Mouse (Mus musculus) lung, postnatal 0 days (tissue): ENCODE measurements around the gene Pi4k2b. TPM values are rescaled to one million over a fixed set of nuclear protein-coding genes. Genes with fewer than 3 reads are reported as not detected.

ENCODE experiments used
- ATAC-seq: fragments of 200-750 bp; cut with Nextera tagmentation; 2 replicates; pipeline ENCODE4 v1.8.0; 2017; ENCODE audit warnings: moderate library complexity
- DNase-seq: peaks from one replicate; pipeline ENCODE4 v3.0.0-alpha.2; 2016; ENCODE audit warnings: low spot score
- H3K27ac ChIP-seq: fragments of 300-500 bp; sonication (generic); 2 replicates; pipeline ENCODE4 v1.5.1; 2014; ENCODE audit warnings: antibody characterized with exemption, mild to moderate bottlenecking, low read length, mixed read lengths
- H3K27me3 ChIP-seq: fragments of 300-500 bp; sonication (generic); replicated peaks from 2 replicates; pipeline ENCODE4 v1.6.1; 2014; ENCODE audit warnings: low read length, mixed read lengths; ENCODE audit not compliant: insufficient read depth
- H3K36me3 ChIP-seq: fragments of 300-500 bp; sonication (generic); 2 replicates; pipeline ENCODE4 v1.6.1; 2014; ENCODE audit warnings: low read length, mixed read lengths; ENCODE audit not compliant: insufficient read depth
- H3K4me1 ChIP-seq: fragments of 300-500 bp; sonication (generic); 2 replicates; pipeline ENCODE4 v1.6.1; 2014; ENCODE audit warnings: antibody characterized with exemption, low read depth, low read length, mixed read lengths; ENCODE audit not compliant: insufficient read depth
- H3K4me2 ChIP-seq: fragments of 300-500 bp; sonication (generic); replicated peaks from 2 replicates; pipeline ENCODE4 v1.6.1; 2014; ENCODE audit warnings: low read depth, mild to moderate bottlenecking, low read length, moderate library complexity, mixed read lengths
- H3K4me3 ChIP-seq: fragments of 300-500 bp; sonication (generic); 2 replicates; pipeline ENCODE4 v1.5.1; 2014; ENCODE audit warnings: low read depth, low read length
- H3K9ac ChIP-seq: fragments of 300-500 bp; sonication (generic); replicated peaks from 2 replicates; pipeline ENCODE4 v1.6.1; 2014; ENCODE audit warnings: low read depth, mild to moderate bottlenecking
- H3K9me3 ChIP-seq: fragments of 300-500 bp; sonication (generic); 2 replicates; pipeline ENCODE4 v1.6.1; 2016; ENCODE audit warnings: low read length, mixed read lengths
- CTCF ChIP-seq: IDR thresholded peaks from 2 replicates; pipeline ENCODE4 v1.5.1; 2016; ENCODE audit warnings: antibody characterized with exemption, mild to moderate bottlenecking
- EP300 ChIP-seq: IDR thresholded peaks from 2 replicates; pipeline ENCODE4 v1.6.1; 2016; ENCODE audit warnings: antibody characterized with exemption, mild to moderate bottlenecking, control low read depth
- WGBS: fragments of 180-500 bp; shearing (Covaris S2); extraction: QIAGEN DNeasy Blood & Tissue Kit; methylation state at CpG from one replicate; pipeline ENCODE4 v1.1.7; 2014; 5-methylcytosine and 5-hydroxymethylcytosine counted together
- polyA plus RNA-seq: library from polyadenylated mRNA; unstranded; fragments of >200 nt; fragmentation: Nextera tagmentation; extraction: Ambion mirVana; gene quantifications from 2 replicates; pipeline ENCODE4 v1.2.1, GENCODE M21; 2015

Pi4k2b gene
- polyA plus RNA-seq, 1 experiment from 2014 or later = 117 TPM

GRCm38 (mm10) chr5:52746920-52747319 is 5.5 kb downstream of the Pi4k2b start:
- no peak for DNase-seq
- no peaks in the 10 kb centered on the region for H3K9me3 ChIP-seq
- H3K36me3 ChIP-seq = peaks cover 5% of the 10 kb centered on the region; the same call in 1 of the 2 replicates
- peak overlapping the region; percentile 32; the same call in 1 of the 2 replicates for H3K27ac ChIP-seq
- TF ChIP-seq CTCF (no peak), EP300 (no peak)
- H3K27me3 ChIP-seq = no peaks in the 10 kb centered on the region
- ATAC-seq = no peak
- no peak overlapping the region for H3K4me3 ChIP-seq
- H3K4me1 ChIP-seq = peaks cover 3% of the 10 kb centered on the region; the same call in 1 of the 2 replicates
- 0 out of 2 replicates have a peak overlapping the region, but pooled peaks have one; percentile 17 for H3K4me2 ChIP-seq
- H3K9ac ChIP-seq = no peak overlapping the region

- Histone ChIP-seq H3K9me3 (no peaks in the 10 kb centered on the region), H3K36me3 (peaks cover 7% of the 10 kb centered on the region; the same call in 1 of the 2 replicates), H3K9ac (no peak overlapping the region), H3K4me2 (peak overlapping the region; percentile 15; the same call in 1 of the 2 replicates), H3K27ac (peak overlapping the region; percentile 23; the same call in 1 of the 2 replicates), H3K27me3 (no peaks in the 10 kb centered on the region), H3K4me1 (no peaks in the 10 kb centered on the region), H3K4me3 (no peak overlapping the region)
- 47% methylated on average over 5 of the region's 5 CpGs for WGBS
- peak; percentile 90 for DNase-seq
- TF ChIP-seq CTCF (no peak), EP300 (peak; percentile 90)
- ATAC-seq = peak; percentile 92
Observed at GRCm38 (mm10) chr5:52748732-52749131, 7.4 kb downstream of the Pi4k2b start.

GRCm38 (mm10) chr5:52753146-52753545 is 11.8 kb downstream of the Pi4k2b start:
- H3K27me3 ChIP-seq = no peaks in the 10 kb centered on the region
- ATAC-seq (peak; percentile 26), DNase-seq (peak; percentile 52)
- 74% methylated on average over 9 of the region's 9 CpGs for WGBS
- no peak overlapping the region for H3K4me3 ChIP-seq
- H3K4me1 ChIP-seq = no peaks in the 10 kb centered on the region
- peaks cover 7% of the 10 kb centered on the region; the same call in 1 of the 2 replicates for H3K36me3 ChIP-seq
- H3K9ac ChIP-seq = no peak overlapping the region
- no peaks in the 10 kb centered on the region for H3K9me3 ChIP-seq
- TF ChIP-seq CTCF (no peak), EP300 (no peak)
- peak overlapping the region; percentile 44; the same call in 1 of the 2 replicates for H3K27ac ChIP-seq
- no peak overlapping the region for H3K4me2 ChIP-seq

GRCm38 (mm10) chr5:52754196-52754595 is 12.8 kb downstream of the Pi4k2b start:
- DNase-seq = no peak
- H3K27ac ChIP-seq = 0 out of 2 replicates have a peak overlapping the region, but pooled peaks have one; percentile 9
- no peak overlapping the region for H3K4me2 ChIP-seq
- no peak overlapping the region for H3K4me3 ChIP-seq
- H3K36me3 ChIP-seq = peaks cover 7% of the 10 kb centered on the region; the same call in 1 of the 2 replicates
- H3K27me3 ChIP-seq = no peaks in the 10 kb centered on the region
- H3K4me1 ChIP-seq = no peaks in the 10 kb centered on the region
- no peaks in the 10 kb centered on the region for H3K9me3 ChIP-seq
- TF ChIP-seq CTCF = no peak
- no peak for TF ChIP-seq EP300
- no peak for ATAC-seq
- H3K9ac ChIP-seq = no peak overlapping the region

GRCm38 (mm10) chr5:52755337-52755736 is 14.0 kb downstream of the Pi4k2b start:
- peak overlapping the region; percentile 33 for H3K27ac ChIP-seq
- H3K4me3 ChIP-seq = no peak overlapping the region

GRCm38 (mm10) chr5:52755989-52756388 is 14.6 kb downstream of the Pi4k2b start:
- no peak overlapping the region for H3K4me2 ChIP-seq
- H3K4me1 ChIP-seq = no peaks in the 10 kb centered on the region
- no peak overlapping the region for H3K9ac ChIP-seq
- ATAC-seq (peak; percentile 70), DNase-seq (peak; percentile 83)
- H3K36me3 ChIP-seq = peaks cover 9% of the 10 kb centered on the region
- TF ChIP-seq CTCF = no peak
- peak; percentile 63; the same call in 1 of the 2 replicates for TF ChIP-seq EP300
- H3K9me3 ChIP-seq = no peaks in the 10 kb centered on the region
- no peak overlapping the region for H3K4me3 ChIP-seq
- no peaks in the 10 kb centered on the region for H3K27me3 ChIP-seq
- 56% methylated on average over 6 of the region's 6 CpGs for WGBS
- H3K27ac ChIP-seq = peak overlapping the region; percentile 33

More at GRCm38 (mm10) chr5:52755337-52755736, 14.0 kb downstream of the Pi4k2b start:
- Histone ChIP-seq H3K9ac (no peak overlapping the region), H3K36me3 (peaks cover 7% of the 10 kb centered on the region; the same call in 1 of the 2 replicates), H3K4me1 (no peaks in the 10 kb centered on the region), H3K4me2 (no peak overlapping the region), H3K9me3 (no peaks in the 10 kb centered on the region), H3K27me3 (no peaks in the 10 kb centered on the region)
- ATAC-seq (peak; percentile 65), DNase-seq (peak; percentile 55)
- 70% methylated on average over 3 of the region's 3 CpGs for WGBS
- TF ChIP-seq CTCF (no peak), EP300 (peak; percentile 77)

GRCm38 (mm10) chr5:52762586-52762985 is 21.2 kb downstream of the Pi4k2b start:
- Histone ChIP-seq H3K4me3 (no peak overlapping the region), H3K4me1 (no peaks in the 10 kb centered on the region), H3K9me3 (no peaks in the 10 kb centered on the region), H3K27me3 (no peaks in the 10 kb centered on the region), H3K27ac (0 out of 2 replicates have a peak overlapping the region, but pooled peaks have one; percentile 39), H3K4me2 (no peak overlapping the region), H3K36me3 (peaks cover 9% of the 10 kb centered on the region), H3K9ac (no peak overlapping the region)
- peak; percentile 66 for DNase-seq
- WGBS = 59% methylated on average over 7 of the region's 7 CpGs
- ATAC-seq = peak; percentile 90
- peak; percentile 35; the same call in 1 of the 2 replicates for TF ChIP-seq EP300
- no peak for TF ChIP-seq CTCF
